Mouse (Mus musculus) gastrocnemius, postnatal 14 days (tissue): ENCODE data around the gene Cdc42ep1. TPM values are rescaled to one million over a fixed set of nuclear protein-coding genes. Genes with fewer than 3 reads are reported as not detected.

Experiments used
- microRNA-seq, 2 experiments: library from miRNA; unstranded; fragments of <30 nt; microRNA quantifications; one replicate each; pipeline ENCODE4 v1.2.0; 2021
- total RNA-seq, 2 experiments: library from RNA; stranded (reverse); gene quantifications; 2 replicates each; pipeline ENCODE4 v1.2.3; 2021

Gene Cdc42ep1
- total RNA-seq, 2 experiments from 2014 or later = 22.7 to 23.6 TPM

Small RNA genes lying within 50 kb of the gene (microRNA-seq; reads per million reads assigned to microRNA genes)
- gene Mir6955 = 0 to 0.32 reads per million in 2 experiments

Other genes starting within 250 kb of the Cdc42ep1 start
- gene Cyth4, start 245.6 kb upstream of the Cdc42ep1 start, total RNA-seq = 1 to 10 TPM; 2.9 to 3.3 TPM
- gene Elfn2, start 123.9 kb upstream of the Cdc42ep1 start, total RNA-seq = under 1 TPM; 0.07 to 0.62 TPM
- 1 to 10 TPM; 5.6 to 7.1 TPM for gene Mfng, start 69.1 kb upstream of the Cdc42ep1 start, total RNA-seq
- 1 to 10 TPM; 9.6 to 9.7 TPM for gene Card10, start 39.6 kb upstream of the Cdc42ep1 start, total RNA-seq
- gene Lgals2, start 12.9 kb downstream of the Cdc42ep1 start, total RNA-seq = not detected
- gene Gga1, start 34.6 kb downstream of the Cdc42ep1 start, total RNA-seq = 10 to 100 TPM; 28.0 to 28.2 TPM
- not detected for gene Gm49510, start 57.0 kb downstream of the Cdc42ep1 start, total RNA-seq
- 1 to 10 TPM; 3.3 to 3.6 TPM for gene Sh3bp1, start 57.1 kb downstream of the Cdc42ep1 start, total RNA-seq
- 1 to 10 TPM; 4.8 to 6.8 TPM for gene Pdxp, start 71.3 kb downstream of the Cdc42ep1 start, total RNA-seq
- gene Lgals1, start 84.1 kb downstream of the Cdc42ep1 start, total RNA-seq = 100 to 1,000 TPM; 398 to 459 TPM
- gene Nol12, start 92.3 kb downstream of the Cdc42ep1 start, total RNA-seq = 10 to 100 TPM; 28.3 to 30.3 TPM
- 10 to 100 TPM; 57.9 to 80.0 TPM for gene Triobp, start 105.1 kb downstream of the Cdc42ep1 start, total RNA-seq
- gene H1f0, start 185.8 kb downstream of the Cdc42ep1 start, total RNA-seq = 100 to 1,000 TPM; 129 to 164 TPM
- under 1 TPM in 1 of 2 experiments, not detected in 1; 0.23 TPM for gene Galr3, start 199.3 kb downstream of the Cdc42ep1 start, total RNA-seq
- gene Ankrd54, start 220.3 kb downstream of the Cdc42ep1 start, total RNA-seq = 1 to 10 TPM; 5.4 to 6.1 TPM
- 10 to 100 TPM; 65.8 to 69.7 TPM for gene Eif3l, start 232.6 kb downstream of the Cdc42ep1 start, total RNA-seq